Mouse (Mus musculus): ENCODE data around the gene Cptp.

GRCm38 (mm10) chr4:155856881-155857280, 12.4 kb downstream of the Cptp start:
- no peak for TF ChIP-seq CTCF (IDR thresholded peaks at IDR 0.05; ENCODE audit: extremely low read depth, insufficient read length, insufficient replicate concordance, low read depth, low read length)
- no peak for TF ChIP-seq POLR2A (IDR thresholded peaks at IDR 0.05; ENCODE audit: low read depth, low read length)

Measured in small intestine, adult 2 months (tissue).